Mouse (Mus musculus) adrenal gland, adult 18-20 months (tissue): ENCODE measurements around the gene 1700023F06Rik. TPM values are rescaled to one million over a fixed set of nuclear protein-coding genes. Genes with fewer than 3 reads are reported as not detected.

Source experiments
- DNase-seq, 2 experiments: peaks; one replicate each; pipeline ENCODE4 v3.0.0; 2021 to 2022; ENCODE audit warnings: low spot score in 2 of 2
- total RNA-seq, 2 experiments: library from RNA; stranded (reverse); gene quantifications; 1 replicate in 1 of 2; 2 replicates in 1 of 2; pipeline ENCODE4 v1.2.3; 2021

Gene 1700023F06Rik
- total RNA-seq, 2 experiments from 2014 or later = 0.27 to 0.61 TPM

- no peak for DNase-seq
These were observed 38.3 kb downstream of the 1700023F06Rik start for GRCm38 (mm10) chr11:103170111-103170493.

GRCm38 (mm10) chr11:103169664-103170063, 38.7 kb downstream of the 1700023F06Rik start:
- no peak for DNase-seq

GRCm38 (mm10) chr11:103168690-103169390, 39.5 kb downstream of the 1700023F06Rik start:
- peak; percentile 73 to 75 for DNase-seq

GRCm38 (mm10) chr11:103164391-103164790, 44.0 kb downstream of the 1700023F06Rik start:
- DNase-seq = no peak

GRCm38 (mm10) chr11:103162132-103162531, 46.2 kb downstream of the 1700023F06Rik start:
- DNase-seq = peak in 1 of 2 experiments; percentile 24

GRCm38 (mm10) chr11:103161449-103161848, 46.9 kb downstream of the 1700023F06Rik start:
- no peak for DNase-seq

GRCm38 (mm10) chr11:103160738-103161137, 47.6 kb downstream of the 1700023F06Rik start:
- DNase-seq = no peak

- peak; percentile 100 for DNase-seq
These were observed 49.5 kb downstream of the 1700023F06Rik start for GRCm38 (mm10) chr11:103158621-103159478.

GRCm38 (mm10) chr11:103149771-103150170, 58.6 kb downstream of the 1700023F06Rik start:
- no peak for DNase-seq

Other genes with a start within 250 kb of the 1700023F06Rik start
- 100 to 1,000 TPM in 1 of 2 experiments, 10 to 100 TPM in 1; 97.0 to 100 TPM for gene Nmt1, start 180.4 kb downstream of the 1700023F06Rik start, total RNA-seq
- gene Dcakd, start 180.2 kb downstream of the 1700023F06Rik start, total RNA-seq = 10 to 100 TPM; 44.7 to 54.1 TPM
- gene Plcd3, start 106.9 kb downstream of the 1700023F06Rik start, total RNA-seq = 10 to 100 TPM in 1 of 2 experiments, 1 to 10 TPM in 1; 6.6 to 12.0 TPM
- 100 to 1,000 TPM; 116 to 169 TPM for gene Acbd4, start 106.9 kb downstream of the 1700023F06Rik start, total RNA-seq
- gene Hexim1, start 92.3 kb downstream of the 1700023F06Rik start, total RNA-seq = 10 to 100 TPM; 71.1 to 83.3 TPM
- 1 to 10 TPM; 2.8 to 5.6 TPM for gene Hexim2, start 76.1 kb downstream of the 1700023F06Rik start, total RNA-seq
- gene Fmnl1, start 37.5 kb downstream of the 1700023F06Rik start, total RNA-seq = 10 to 100 TPM; 19.8 to 20.9 TPM
- gene Spata32, start 9.9 kb upstream of the 1700023F06Rik start, total RNA-seq = not detected
- 10 to 100 TPM in 1 of 2 experiments, 1 to 10 TPM in 1; 9.2 to 10.5 TPM for gene Map3k14, start 58.9 kb upstream of the 1700023F06Rik start, total RNA-seq
- 10 to 100 TPM; 12.4 to 13.1 TPM for gene Arhgap27, start 155.1 kb upstream of the 1700023F06Rik start, total RNA-seq
- gene Plekhm1, start 204.1 kb upstream of the 1700023F06Rik start, total RNA-seq = 10 to 100 TPM; 21.3 to 22.2 TPM